Mouse (Mus musculus): ENCODE results near the gene Ckap5. TPM values are rescaled to one million over a fixed set of nuclear protein-coding genes. Genes with fewer than 3 reads are reported as not detected.
A peak's percentile ranks its signal among the peaks of the same experiment; 100 is the strongest.
"Not testable (repeated sequence)": the region's sequence is repeated elsewhere in the genome, so short reads cannot be mapped to it uniquely, and the experiment has no call there.

The Ckap5 gene
- total RNA-seq (2015) (77.0 and 79.1 TPM in 2 replicates), total RNA-seq (2017) (94.5 and 102 TPM in 2 replicates)

- peak; percentile 100 for ATAC-seq (replicated peaks; ENCODE audit: poor library complexity)
These were observed at the start of gene Ckap5 for GRCm38 (mm10) chr2:91526294-91527146. Ckap5 (plus strand) TSS chr2:91526762.

GRCm38 (mm10) chr2:91476841-91477240 is 49.7 kb upstream of the Ckap5 start:
- ATAC-seq (replicated peaks; ENCODE audit: poor library complexity): no peak

DNA sequence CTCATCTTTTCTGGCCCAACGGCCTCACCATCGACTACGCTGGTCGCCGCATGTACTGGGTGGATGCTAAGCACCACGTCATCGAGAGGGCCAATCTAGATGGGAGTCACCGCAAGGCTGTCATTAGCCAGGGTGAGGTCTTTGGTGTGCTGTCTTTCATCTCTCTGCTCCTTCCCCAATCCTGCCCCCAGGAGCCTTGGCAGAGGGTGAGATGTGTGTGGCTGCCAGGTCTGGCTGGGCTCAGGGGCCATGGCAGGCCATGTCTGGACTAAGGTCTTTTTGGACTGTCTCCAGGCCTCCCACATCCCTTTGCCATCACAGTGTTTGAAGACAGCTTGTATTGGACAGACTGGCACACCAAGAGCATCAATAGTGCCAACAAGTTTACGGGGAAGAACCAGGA is 46.2 kb upstream of the Ckap5 start:
- ATAC-seq (replicated peaks; ENCODE audit: poor library complexity): no peak

DNA sequence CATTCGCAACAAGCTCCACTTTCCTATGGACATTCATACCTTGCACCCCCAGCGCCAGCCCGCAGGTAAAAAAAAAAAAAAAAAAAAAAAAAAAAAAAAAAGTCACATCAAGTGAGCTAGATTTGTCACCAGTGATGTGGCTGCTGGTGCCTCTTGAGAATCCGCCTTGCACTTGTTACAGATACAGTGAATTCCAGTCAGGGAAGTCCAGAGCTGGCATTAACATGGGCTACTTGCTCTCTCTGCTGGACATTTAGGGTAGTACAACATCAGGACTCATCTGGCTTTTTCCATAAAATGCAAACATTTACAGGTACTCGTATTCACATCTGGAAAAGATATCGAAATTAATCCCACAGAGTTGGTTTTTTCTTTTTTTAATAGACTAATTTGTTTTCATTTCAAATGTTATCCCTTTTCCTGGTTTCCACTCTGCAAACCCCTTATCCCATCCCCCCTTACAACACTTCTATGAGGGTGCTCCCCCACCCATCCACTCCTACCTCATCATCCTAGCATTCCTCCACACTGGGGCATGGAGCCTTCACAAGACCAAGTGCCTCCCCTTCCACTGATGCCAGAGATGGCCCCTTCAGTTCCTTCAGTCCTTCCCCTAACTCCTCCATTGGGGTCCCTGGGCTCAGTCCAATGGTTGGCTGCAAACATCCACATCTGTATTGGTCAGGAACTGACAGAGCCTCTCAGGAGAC is 45.6 kb upstream of the Ckap5 start:
- ATAC-seq (replicated peaks; ENCODE audit: poor library complexity): peak; percentile 80

GRCm38 (mm10) chr2:91484698-91485097 is 41.9 kb upstream of the Ckap5 start:
- peak; percentile 86 for ATAC-seq (replicated peaks; ENCODE audit: poor library complexity)

- ATAC-seq (replicated peaks; ENCODE audit: poor library complexity): no peak
These were observed 41.3 kb upstream of the Ckap5 start for GRCm38 (mm10) chr2:91485256-91485655.

DNA sequence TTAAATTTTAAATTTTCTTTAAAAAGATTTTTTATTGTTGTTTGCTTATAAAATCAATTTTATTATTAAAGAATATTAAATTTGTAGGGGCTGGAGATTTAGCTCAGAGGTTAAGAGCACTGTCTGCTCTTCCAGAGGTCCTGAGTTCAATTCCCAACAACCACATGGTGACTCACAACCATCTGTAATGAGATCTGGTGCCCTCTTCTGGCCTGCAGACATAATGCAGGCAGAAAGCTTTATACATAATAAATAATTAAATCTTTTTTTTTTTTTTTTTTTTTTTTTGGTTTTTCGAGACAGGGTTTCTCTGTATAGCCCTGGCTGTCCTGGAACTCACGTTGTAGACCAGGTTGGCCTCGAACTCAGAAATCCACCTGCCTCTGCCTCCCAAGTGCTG is 39.3 kb upstream of the Ckap5 start:
- not testable (repeated sequence) for ATAC-seq (replicated peaks; ENCODE audit: poor library complexity)

GRCm38 (mm10) chr2:91492071-91492635 is 34.4 kb upstream of the Ckap5 start:
- ATAC-seq (replicated peaks; ENCODE audit: poor library complexity): no peak

GRCm38 (mm10) chr2:91493981-91494380 is 32.6 kb upstream of the Ckap5 start:
- ATAC-seq (replicated peaks; ENCODE audit: poor library complexity): no peak

DNA sequence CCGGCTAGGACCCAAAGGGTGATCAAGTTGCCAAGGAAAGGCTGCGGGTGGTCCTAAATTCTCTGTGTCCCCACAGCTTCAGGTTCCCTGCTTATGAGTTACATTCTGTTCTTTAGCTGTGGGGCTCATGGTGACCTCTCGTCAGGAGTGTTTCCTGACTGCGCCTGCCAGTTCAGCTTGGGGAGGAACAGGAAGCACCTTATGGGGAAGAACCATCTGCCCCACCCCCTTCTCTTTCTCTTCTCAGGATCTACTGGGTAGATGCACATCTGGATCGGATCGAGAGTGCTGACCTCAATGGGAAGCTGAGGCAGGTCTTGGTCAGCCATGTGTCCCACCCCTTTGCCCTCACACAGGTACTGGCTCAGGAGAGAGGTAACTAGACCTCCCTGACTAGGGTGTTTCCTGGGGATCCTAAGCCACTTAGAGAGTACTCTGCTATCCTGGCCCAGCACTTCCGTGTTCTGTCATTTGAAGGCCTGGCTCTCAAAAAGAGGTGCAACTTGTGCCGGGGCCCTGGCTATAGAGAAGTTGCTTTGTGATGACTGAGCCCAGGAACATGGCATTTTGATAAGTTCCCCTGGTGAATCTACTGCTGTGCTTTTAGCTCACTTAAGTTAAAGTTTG is 28.4 kb upstream of the Ckap5 start:
- peak; percentile 90 for ATAC-seq (replicated peaks; ENCODE audit: poor library complexity)

DNA sequence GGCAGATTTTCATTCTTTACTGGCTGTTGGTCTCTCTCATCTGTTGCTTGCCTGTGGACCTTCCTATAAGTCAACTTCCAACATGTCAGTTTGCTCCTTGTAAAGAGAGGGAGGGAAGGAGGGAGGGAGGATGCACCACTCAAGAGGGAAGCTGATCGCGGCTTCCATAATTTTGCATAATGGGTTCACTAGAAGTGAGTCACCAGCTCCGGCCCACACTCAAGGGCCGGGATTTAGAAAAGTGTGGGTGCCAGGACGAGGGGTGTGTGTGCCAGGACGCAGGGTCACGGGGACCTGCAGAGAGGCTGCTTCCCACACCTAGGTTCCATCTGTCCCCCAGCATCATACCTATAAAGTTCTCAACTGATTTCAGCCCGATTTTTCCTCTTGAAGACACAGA is 18.5 kb upstream of the Ckap5 start:
- ATAC-seq (replicated peaks; ENCODE audit: poor library complexity): no peak

DNA sequence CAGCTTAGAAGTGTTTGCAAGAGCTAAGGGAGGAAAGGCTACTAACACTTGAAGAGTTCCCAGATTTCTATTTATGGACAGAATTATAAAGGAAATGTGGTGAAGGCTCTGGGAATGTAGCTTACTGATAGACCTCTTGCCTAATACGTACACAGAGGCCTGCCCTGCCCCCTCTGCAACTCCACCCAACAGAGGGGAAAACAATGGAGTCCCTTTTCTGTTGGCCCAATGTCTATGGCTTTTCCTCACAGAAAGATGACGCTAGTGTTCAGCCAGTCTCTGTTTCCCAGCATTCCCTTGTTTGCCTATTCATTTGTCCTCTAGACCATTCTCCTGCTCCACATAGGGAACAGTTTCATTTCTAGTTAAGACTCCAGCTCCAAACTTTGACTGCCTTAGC is 9.4 kb upstream of the Ckap5 start:
- ATAC-seq (replicated peaks; ENCODE audit: poor library complexity): no peak

DNA sequence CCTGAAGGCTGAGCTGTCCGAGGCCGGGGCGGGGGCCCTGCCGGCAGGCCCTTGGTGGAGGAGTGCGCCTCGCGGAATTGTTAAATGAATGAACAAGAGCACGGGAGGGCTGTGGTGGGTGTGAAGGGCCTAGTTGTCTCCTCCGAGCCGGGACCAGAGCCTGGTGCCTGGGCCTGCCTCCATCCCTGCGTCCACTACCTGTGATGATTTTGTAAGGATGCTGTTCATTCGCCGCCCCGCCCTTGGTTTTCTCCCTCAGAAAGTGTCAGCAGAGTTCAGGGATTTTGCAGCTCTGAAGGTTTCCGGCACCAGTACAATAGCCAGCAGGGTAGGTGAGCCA is 555 bp downstream of the Ckap5 start:
- peak; percentile 9; the same call in 1 of the 2 replicates for ATAC-seq (replicated peaks; ENCODE audit: poor library complexity)

GRCm38 (mm10) chr2:91537588-91538205 is 11.1 kb downstream of the Ckap5 start:
- ATAC-seq (replicated peaks; ENCODE audit: poor library complexity): peak; percentile 100

DNA sequence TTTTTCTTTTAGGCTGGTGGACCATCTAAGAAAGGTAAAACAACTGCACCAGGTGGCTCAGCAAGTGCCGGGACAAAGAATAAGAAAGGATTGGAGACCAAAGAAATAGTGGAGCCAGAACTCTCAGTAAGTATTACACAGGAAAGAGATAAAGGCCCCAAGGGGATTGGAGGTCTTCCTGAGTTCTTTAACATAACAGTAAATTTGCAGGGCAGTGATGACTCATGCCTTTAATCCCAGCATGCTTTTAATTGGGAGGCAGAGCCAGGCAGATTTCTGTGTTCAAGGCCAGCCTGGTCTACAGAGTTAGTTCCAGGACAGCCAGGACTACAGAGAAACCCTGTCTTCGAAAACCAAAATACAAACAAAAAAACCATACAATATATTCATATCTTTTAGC is 41.6 kb downstream of the Ckap5 start:
- no peak for ATAC-seq (replicated peaks; ENCODE audit: poor library complexity)

- no peak for ATAC-seq (replicated peaks; ENCODE audit: poor library complexity)
These were observed 54.3 kb downstream of the Ckap5 start for GRCm38 (mm10) chr2:91580894-91581293.

DNA sequence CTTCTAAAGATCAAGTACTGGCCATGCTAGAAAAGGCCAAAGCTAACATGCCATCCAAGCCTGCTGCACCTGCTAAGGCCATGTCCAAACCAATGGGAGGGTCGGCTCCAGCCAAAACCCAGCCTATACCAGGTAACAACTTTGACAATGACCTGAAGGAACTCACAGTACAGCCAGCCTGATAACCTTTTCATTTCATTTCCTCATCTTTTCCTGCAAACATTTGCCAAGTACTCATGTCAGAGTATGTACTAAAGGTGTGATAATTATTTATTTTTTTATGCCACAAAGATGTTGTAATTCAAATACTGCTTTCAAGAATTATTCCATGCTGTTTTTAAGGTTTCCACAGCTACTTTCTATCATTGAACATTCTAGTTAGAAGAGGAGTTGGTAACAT is 59.7 kb downstream of the Ckap5 start:
- no peak for ATAC-seq (replicated peaks; ENCODE audit: poor library complexity)

- no peak for ATAC-seq (replicated peaks; ENCODE audit: poor library complexity)
These were observed 73.9 kb downstream of the Ckap5 start for GRCm38 (mm10) chr2:91600475-91600874.

- ATAC-seq (replicated peaks; ENCODE audit: poor library complexity): peak; percentile 70
These were observed 75.8 kb downstream of the Ckap5 start for GRCm38 (mm10) chr2:91602389-91602788.

GRCm38 (mm10) chr2:91609370-91609769 is 82.8 kb downstream of the Ckap5 start:
- ATAC-seq (replicated peaks; ENCODE audit: poor library complexity): not testable (repeated sequence)

DNA sequence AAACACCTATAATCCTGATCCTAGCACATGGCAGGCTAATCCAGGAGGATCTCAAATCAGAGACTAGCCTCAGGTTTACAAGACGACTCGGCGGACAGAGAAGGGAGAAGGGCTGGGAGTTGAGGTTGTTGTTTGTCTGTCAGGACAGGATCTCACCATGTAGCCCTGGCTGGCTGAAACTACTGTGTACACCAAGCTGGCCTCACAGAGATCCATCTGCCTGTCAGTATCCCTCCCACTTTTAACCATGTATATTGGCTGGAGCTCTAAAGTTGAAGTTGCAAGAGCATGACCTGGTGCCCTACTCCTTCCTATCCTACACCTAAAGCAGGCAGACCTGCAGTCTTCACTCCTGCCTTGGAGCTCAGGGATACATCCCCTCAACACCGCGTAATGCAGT is 95.8 kb downstream of the Ckap5 start:
- no peak for ATAC-seq (replicated peaks; ENCODE audit: poor library complexity)
